Mouse (Mus musculus) embryonic fibroblast, embryonic 13.5 days (primary cell): ENCODE data around the gene Ehmt2. TPM values are rescaled to one million over a fixed set of nuclear protein-coding genes. Genes with fewer than 3 reads are reported as not detected.

ENCODE experiments used
- H3K27ac ChIP-seq: 2 replicates; pipeline ENCODE4 v1.5.1; 2012; ENCODE audit warnings: low read length, control low read depth, inconsistent platforms; ENCODE audit not compliant: insufficient read depth
- H3K4me1 ChIP-seq: 2 replicates; pipeline ENCODE4 v1.6.1; 2011; ENCODE audit warnings: low read length; ENCODE audit not compliant: control insufficient read depth, insufficient read depth
- H3K4me3 ChIP-seq: 2 replicates; pipeline ENCODE4 v1.5.1; 2011; ENCODE audit warnings: mild to moderate bottlenecking, control low read depth, low read length; ENCODE audit not compliant: insufficient read depth
- CTCF ChIP-seq: IDR thresholded peaks from 2 replicates; pipeline ENCODE4 v1.5.1; 2011; ENCODE audit warnings: mild to moderate bottlenecking, control low read depth, low read length, moderate library complexity, borderline replicate concordance; ENCODE audit not compliant: insufficient read depth
- POLR2A ChIP-seq: IDR thresholded peaks from 2 replicates; pipeline ENCODE4 v1.6.1; 2011; ENCODE audit warnings: low read depth, mild to moderate bottlenecking, control low read depth, low read length, moderate library complexity
- polyA plus RNA-seq: library from polyadenylated mRNA; stranded (reverse); fragments of >200 nt; gene quantifications from 2 replicates; pipeline ENCODE4 v1.2.4, GENCODE M21; 2011; ENCODE audit warnings: low read depth; ENCODE audit not compliant: missing spikeins, insufficient read length

Gene Ehmt2
- polyA plus RNA-seq = 84.7 and 94.2 TPM in 2 replicates

DNA sequence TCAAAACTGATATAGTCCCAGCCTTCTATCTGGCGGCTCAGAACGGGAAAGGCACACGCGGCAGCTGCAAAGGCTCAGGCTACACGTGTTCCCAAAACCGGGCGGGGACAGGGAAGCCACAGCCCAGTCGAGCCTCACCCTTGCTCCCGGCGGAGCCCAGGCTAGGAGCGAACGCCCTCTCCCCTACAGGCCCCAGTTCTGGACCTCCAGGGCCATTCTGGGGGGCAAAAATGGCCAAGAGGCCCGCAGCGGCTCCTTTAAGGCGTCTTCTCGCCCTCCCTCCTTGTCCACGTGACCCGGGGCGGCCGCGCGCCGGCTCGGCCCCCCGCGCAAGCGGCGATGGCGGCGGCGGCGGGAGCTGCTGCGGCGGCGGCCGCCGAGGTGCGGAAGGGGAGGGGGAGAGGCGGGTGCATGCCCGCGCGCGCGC, at the start of gene Ehmt2, which contains the start of gene C2:
Gene Ehmt2, plus strand, starts transcription at position 310 of the 427 bp plus-strand sequence.
Gene C2, minus strand, starts transcription at position 106 of the 427 bp plus-strand sequence.
- Histone ChIP-seq H3K4me1 (no peaks in the 10 kb centered on the region), H3K27ac (peak within 1 kb of the TSS; percentile 85), H3K4me3 (peak within 1 kb of the TSS; percentile 79)
- TF ChIP-seq POLR2A (peak; percentile 72), CTCF (no peak)

DNA sequence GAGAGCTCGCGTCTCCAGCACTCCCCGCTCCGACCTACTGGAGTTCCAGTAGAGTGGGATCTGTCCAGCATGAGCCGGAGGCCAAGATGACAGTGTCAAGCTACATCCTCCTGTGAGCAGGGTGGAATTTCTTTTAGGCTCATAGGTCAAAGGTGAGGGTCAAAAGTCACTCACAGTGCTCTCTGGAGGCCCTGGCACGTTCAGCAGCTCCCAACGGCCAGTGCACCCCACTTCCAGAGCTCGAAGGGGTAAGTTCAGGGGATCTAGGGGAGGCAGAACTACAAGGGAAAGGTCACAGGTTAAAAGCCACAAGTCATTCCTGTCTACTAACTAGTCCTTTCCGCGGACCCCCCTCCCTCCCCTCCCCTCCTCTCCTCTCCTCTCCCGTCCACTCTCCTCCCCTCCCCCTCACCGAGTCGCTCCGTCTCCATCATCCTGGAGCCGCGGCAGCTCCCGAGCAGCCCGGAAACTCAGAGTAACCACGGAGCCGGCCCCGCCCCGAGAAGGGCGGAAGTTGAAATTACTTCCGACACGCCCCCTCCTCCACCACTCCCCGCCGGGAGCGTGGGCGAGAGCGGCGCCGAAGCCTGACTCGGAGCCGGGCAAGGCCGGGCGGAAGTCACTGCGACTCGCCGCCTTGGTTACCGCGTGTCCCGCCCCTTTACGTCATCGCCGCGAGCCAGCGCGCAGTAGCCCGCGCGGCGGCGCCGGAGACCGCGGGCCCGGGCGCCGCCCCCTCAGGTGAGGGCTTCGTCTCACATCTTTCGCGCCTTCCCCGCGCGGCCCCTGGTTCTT, 48.4 kb upstream of the Ehmt2 start, which contains the start of the genes Skiv2l and Nelfe:
Gene Skiv2l, minus strand, starts transcription at position 489 of the 795 bp plus-strand sequence.
Gene Nelfe, plus strand, starts transcription at position 670 of the 795 bp plus-strand sequence.
- H3K27ac ChIP-seq = no peak within 1 kb of the TSS
- H3K4me1 ChIP-seq = 0 out of 2 replicates have a peak, but pooled peaks cover 3% of the 10 kb centered on the region
- TF ChIP-seq CTCF (no peak), POLR2A (peak; percentile 64)
- peak within 1 kb of the TSS; percentile 88 for H3K4me3 ChIP-seq

DNA sequence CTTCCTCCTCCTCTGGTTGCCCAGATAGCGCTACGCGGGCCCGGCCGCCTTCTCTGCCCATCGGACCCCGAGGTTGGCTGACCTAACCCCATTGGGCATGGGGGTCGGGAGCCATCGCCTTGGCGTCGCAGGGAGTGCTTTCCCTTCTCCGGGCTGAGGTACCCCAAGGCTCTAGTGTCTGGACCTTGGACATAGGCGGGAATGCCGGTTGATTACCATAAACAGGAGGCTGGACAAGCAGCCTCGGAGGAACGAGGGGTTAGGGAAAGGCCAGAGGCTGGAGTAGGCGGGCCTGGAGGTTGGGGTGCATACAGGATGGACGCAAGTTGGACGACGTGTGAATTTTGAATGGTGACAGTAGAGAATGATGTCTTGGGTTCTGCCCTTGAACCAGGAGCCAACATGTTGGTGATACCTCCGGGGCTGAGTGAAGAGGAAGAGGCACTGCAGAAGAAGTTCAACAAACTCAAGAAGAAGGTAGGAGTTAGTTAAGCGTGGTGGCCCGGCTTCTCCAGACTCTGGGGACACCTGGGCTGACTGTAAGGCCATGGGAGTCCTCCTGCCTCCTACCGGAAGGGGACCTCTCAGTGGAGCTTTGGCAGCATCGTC, 47.6 kb upstream of the Ehmt2 start:
- no peak overlapping the region for H3K27ac ChIP-seq
- no peak for TF ChIP-seq POLR2A
- no peak for TF ChIP-seq CTCF

DNA sequence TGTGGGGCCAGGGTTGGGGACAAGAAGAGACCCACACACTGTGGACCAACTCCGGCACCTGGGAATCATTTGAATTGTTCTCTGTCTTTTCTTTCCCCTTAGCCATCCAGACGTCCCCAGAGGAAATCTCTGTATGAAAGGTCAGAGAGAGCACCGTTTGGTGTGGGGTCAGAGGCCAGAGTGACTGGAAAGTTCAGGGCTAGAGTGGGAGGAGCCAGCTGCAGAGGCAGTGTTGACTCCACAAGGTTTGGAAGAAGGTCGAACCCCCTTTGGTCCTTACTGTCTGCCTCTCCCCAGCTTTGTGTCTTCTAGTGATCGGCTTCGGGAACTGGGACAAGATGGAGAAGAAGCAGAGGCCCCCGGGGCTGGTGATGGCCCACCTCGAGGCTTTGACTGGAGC, 44.8 kb upstream of the Ehmt2 start:
- TF ChIP-seq CTCF = no peak
- TF ChIP-seq POLR2A = no peak
- H3K27ac ChIP-seq = no peak overlapping the region
- 0 out of 2 replicates have a peak, but pooled peaks cover 3% of the 10 kb centered on the region for H3K4me1 ChIP-seq
- no peak overlapping the region for H3K4me3 ChIP-seq

More for the DNA sequence above, 47.6 kb upstream of the Ehmt2 start:
- 0 out of 2 replicates have a peak, but pooled peaks cover 3% of the 10 kb centered on the region for H3K4me1 ChIP-seq
- peak overlapping the region; percentile 84 for H3K4me3 ChIP-seq

DNA sequence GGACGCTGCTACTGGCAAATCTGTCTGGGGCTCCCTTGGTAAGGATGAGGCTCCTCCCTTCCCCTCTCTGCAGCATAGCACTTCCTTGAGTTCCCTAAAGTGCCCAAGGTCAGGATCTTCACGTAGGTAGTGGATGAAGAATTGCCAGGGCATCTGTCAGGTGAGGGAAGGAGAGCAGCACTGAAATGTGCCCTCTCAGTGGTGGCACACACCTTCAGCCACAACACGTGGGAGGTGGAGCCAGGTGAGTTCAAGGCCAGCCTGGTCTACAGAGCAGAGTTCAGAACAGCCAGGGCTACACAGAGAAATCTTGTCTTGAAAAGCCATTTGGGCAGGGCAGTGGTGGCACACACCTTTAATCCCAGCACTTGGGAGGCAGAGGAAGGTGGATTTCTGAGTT, 43.5 kb upstream of the Ehmt2 start:
- Histone ChIP-seq H3K27ac (no peak overlapping the region), H3K4me3 (no peak overlapping the region), H3K4me1 (0 out of 2 replicates have a peak, but pooled peaks cover 3% of the 10 kb centered on the region)
- TF ChIP-seq CTCF (no peak), POLR2A (no peak)

DNA sequence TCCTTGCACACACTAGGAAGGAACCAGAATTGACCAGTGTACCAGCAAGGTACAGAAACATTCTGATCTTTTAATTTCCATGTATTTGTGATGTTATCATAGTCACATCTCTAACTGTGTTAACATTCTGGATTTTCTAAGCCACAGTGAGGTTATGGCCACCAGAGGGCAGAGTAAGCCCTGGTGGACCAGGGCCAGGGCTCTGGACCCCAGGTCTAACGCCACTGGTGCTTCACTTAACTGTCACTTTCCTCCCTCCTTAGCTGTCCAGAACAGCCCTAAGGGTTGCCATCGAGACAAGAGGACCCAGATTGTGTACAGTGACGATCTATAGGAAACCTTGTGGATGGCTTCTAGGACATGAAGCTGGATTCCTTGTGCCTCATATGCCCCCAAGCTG, 42.4 kb upstream of the Ehmt2 start:
- no peak for TF ChIP-seq POLR2A
- TF ChIP-seq CTCF = peak; percentile 62
- H3K4me1 ChIP-seq = 0 out of 2 replicates have a peak, but pooled peaks cover 3% of the 10 kb centered on the region
- H3K4me3 ChIP-seq = no peak overlapping the region
- H3K27ac ChIP-seq = no peak overlapping the region

DNA sequence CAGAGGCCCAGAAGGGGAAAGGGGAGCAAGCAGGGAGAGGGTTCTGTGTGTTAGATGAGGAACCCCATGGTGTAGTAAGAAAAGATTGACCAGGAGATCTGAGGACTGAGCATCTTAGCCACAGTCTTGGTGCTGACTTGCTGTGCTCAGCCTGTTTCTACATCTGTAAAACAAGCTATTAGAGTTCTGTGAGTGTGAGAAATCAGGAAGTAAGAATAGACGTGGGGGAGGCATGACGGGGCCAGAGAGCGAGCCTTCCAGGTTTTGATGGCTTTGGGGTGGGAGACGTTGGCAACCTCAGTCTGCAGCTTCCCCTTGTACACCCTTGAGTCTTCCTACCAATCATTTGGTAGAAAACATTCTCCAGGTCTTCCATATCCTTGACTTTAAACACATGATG, 39.6 kb upstream of the Ehmt2 start:
- no peak for TF ChIP-seq CTCF
- no peak for TF ChIP-seq POLR2A
- Histone ChIP-seq H3K4me3 (no peak overlapping the region), H3K27ac (no peak overlapping the region), H3K4me1 (no peaks in the 10 kb centered on the region)

DNA sequence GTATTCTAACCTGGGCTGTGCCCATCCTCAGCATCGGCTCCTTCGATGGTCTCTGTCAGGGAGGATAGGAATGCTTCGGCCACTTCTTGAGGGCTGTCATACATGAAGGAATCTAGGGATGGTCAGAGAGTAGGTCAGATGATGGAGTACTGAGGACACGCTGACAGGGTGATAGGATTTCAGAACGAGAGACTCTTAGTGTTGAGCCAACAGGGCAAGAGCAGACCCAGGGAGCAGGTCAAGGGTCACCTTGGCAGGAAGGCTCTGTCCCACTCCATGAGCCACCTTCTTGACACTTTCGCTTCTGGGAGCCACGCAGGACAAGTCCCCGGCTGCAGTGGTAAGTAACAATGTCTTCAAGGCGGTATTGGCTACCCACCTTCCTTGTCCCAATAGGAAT, 37.8 kb upstream of the Ehmt2 start:
- Histone ChIP-seq H3K27ac (no peak overlapping the region), H3K4me1 (no peaks in the 10 kb centered on the region), H3K4me3 (no peak overlapping the region)
- TF ChIP-seq CTCF (no peak), POLR2A (no peak)

DNA sequence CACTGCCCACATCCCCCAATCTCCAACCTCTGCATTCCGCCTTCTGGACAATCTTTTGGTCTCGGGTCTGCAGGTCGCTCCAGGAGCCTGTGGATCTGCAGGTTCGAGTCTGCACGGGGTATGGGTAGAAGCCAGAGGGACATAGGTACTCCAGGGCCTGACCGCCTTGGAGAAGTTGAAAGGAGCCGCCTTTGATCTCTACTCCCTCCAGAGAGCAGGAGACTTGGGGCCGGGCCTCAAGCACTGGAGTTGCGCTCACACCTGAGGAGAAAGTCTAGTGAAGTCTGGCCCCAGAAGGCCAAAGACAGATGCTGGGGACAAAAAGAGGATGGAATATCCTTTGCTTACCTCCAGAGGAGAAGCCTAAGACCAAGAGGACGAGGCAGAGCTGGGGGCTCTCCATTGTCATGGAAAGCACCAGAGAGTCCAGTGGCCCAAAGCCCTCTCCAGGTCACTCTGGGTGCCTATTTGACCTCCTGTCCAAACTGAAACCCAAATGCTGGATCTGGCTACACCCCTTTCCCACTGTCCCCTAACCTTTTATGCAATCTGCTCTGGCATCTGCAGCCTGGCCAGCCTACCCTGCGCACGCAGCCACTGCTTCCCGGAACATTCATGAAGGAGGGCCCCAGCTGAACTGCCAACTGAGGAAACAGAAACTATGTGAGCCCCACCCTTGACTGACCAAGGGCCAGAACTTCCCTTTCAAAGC, 36.4 kb upstream of the Ehmt2 start:
- TF ChIP-seq POLR2A (no peak), CTCF (no peak)
- H3K4me3 ChIP-seq = no peak overlapping the region
- H3K4me1 ChIP-seq = no peaks in the 10 kb centered on the region
- H3K27ac ChIP-seq = no peak overlapping the region
